Comparison of ENCODE assay signal across 15 mouse cellular contexts in the genomic region with DNA sequence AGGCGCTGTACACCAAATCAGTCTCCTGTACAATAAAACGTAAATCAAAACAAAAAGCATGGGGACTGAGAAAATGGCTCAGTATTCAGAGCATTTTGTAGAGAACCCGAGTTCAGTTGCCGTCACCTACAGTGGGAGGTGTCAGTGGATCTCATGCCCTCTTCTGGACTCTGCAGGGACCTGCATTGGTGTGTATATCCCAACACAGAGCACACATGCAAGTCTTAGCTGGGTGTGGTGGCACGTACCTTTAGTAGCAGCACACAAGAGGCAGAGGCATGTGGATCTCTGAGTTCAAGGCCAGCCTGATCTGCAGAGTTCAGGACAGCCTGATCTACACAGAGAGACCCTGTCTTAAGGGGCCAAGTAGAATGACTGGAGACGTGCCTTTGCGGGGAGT. TPM values are rescaled to one million over a fixed set of nuclear protein-coding genes. Genes with fewer than 3 reads are reported as not detected.
DNase-seq lines count a peak whose midpoint lies in the region; ATAC-seq and TF ChIP-seq lines count a peak whose summit lies in the region.
"Had no signal": no experiment of that assay in that cellular context is flagged by ENCODE, and none has a peak within 500 bp of the region (broad histone marks: within the 10 kb centered on the region; RNA-seq: fewer than 3 reads in every experiment).

No protein-coding gene starts in this region.

- H3K27me3 ChIP-seq in heart, embryonic 12.5 days (replicated peaks), result no peaks in the 10 kb centered on the region
- no peaks in the 10 kb centered on the region for H3K27me3 ChIP-seq in intestine, postnatal 0 days (replicated peaks; ENCODE audit: control insufficient read depth, insufficient read depth, low read length)
- no peaks in the 10 kb centered on the region for H3K27me3 ChIP-seq in intestine, embryonic 15.5 days (replicated peaks)
- no peaks in the 10 kb centered on the region for H3K27me3 ChIP-seq in neural tube, embryonic 15.5 days (replicated peaks)
- H3K27me3 ChIP-seq: kidney, embryonic 15.5 days; liver, embryonic 12.5 days had no signal

- H3K9ac ChIP-seq in heart, embryonic 12.5 days, result no peak overlapping the region; the same call in 1 of the 2 replicates
- no peak overlapping the region for H3K9ac ChIP-seq in intestine, postnatal 0 days (ENCODE audit: low read depth, low read length)
- no peak overlapping the region for H3K9ac ChIP-seq in intestine, embryonic 15.5 days
- no peak overlapping the region for H3K9ac ChIP-seq in neural tube, embryonic 15.5 days (replicated peaks)
- H3K9ac ChIP-seq: kidney, embryonic 15.5 days; liver, embryonic 12.5 days had no signal

- H3K4me3 ChIP-seq in heart, embryonic 12.5 days, result no peak overlapping the region
- no peak overlapping the region for H3K4me3 ChIP-seq in intestine, postnatal 0 days (ENCODE audit: low read depth, low read length)
- H3K4me3 ChIP-seq in intestine, embryonic 15.5 days (replicated peaks), result no peak overlapping the region
- no peak overlapping the region for H3K4me3 ChIP-seq in neural tube, embryonic 15.5 days (replicated peaks)
- H3K4me3 ChIP-seq: kidney, embryonic 15.5 days; limb, embryonic 10.5 days; liver, embryonic 12.5 days had no signal

- peak overlapping the region; percentile 90 for H3K27ac ChIP-seq in heart, embryonic 12.5 days (ENCODE audit: poor library complexity, severe bottlenecking)
- H3K27ac ChIP-seq in intestine, postnatal 0 days (ENCODE audit: low read depth, low read length), result no peak overlapping the region; the same call in 1 of the 2 replicates
- H3K27ac ChIP-seq in intestine, embryonic 15.5 days, result no peak overlapping the region; the same call in 1 of the 2 replicates
- H3K27ac ChIP-seq in neural tube, embryonic 15.5 days (replicated peaks), result 0 out of 2 replicates have a peak overlapping the region, but pooled peaks have one; percentile 9
- H3K27ac ChIP-seq: kidney, embryonic 15.5 days; limb, embryonic 10.5 days; liver, embryonic 12.5 days had no signal

- TF ChIP-seq CTCF in intestine, postnatal 0 days (IDR thresholded peaks at IDR 0.05; ENCODE audit: low read depth), result 0 out of 2 replicates have a peak, but pooled peaks have one; percentile 3

- H3K4me1 ChIP-seq in heart, embryonic 12.5 days (replicated peaks), result peaks cover 19% of the 10 kb centered on the region
- 0 out of 2 replicates have a peak, but pooled peaks cover 1% of the 10 kb centered on the region for H3K4me1 ChIP-seq in intestine, postnatal 0 days (replicated peaks; ENCODE audit: control insufficient read depth, insufficient read depth, low read length)
- no peaks in the 10 kb centered on the region; the same call in 1 of the 2 replicates for H3K4me1 ChIP-seq in intestine, embryonic 15.5 days (replicated peaks)
- H3K4me1 ChIP-seq in neural tube, embryonic 15.5 days, result peaks cover 11% of the 10 kb centered on the region
- H3K4me1 ChIP-seq: limb, embryonic 10.5 days had no signal

- no peak for DNase-seq in heart, adult 9 months (ENCODE audit: low spot score in 2 of 2)
- peak; percentile 52 for DNase-seq in R1 (ENCODE audit: low read depth, low spot score)
- DNase-seq in left cerebral cortex, adult 11 months (ENCODE audit: low spot score), result no peak
- DNase-seq: thymus, adult 18-20 months had no signal

- 91% methylated on average over 7 of the region's 7 CpGs for WGBS in heart, embryonic 12.5 days
- WGBS in intestine, postnatal 0 days, result 89% methylated on average over 7 of the region's 7 CpGs
- WGBS in intestine, embryonic 15.5 days, result 90% methylated on average over 7 of the region's 7 CpGs
- WGBS in neural tube, embryonic 15.5 days, result 80% methylated on average over 7 of the region's 7 CpGs

- H3K9me3 ChIP-seq in heart, embryonic 12.5 days (replicated peaks), result no peaks in the 10 kb centered on the region
- H3K9me3 ChIP-seq in intestine, postnatal 0 days (ENCODE audit: control insufficient read depth), result no peaks in the 10 kb centered on the region
- no peaks in the 10 kb centered on the region for H3K9me3 ChIP-seq in intestine, embryonic 15.5 days
- H3K9me3 ChIP-seq in neural tube, embryonic 15.5 days (replicated peaks), result no peaks in the 10 kb centered on the region
- H3K9me3 ChIP-seq: kidney, embryonic 15.5 days; limb, embryonic 10.5 days; liver, embryonic 12.5 days had no signal

- H3K36me3 ChIP-seq in heart, embryonic 12.5 days, result peaks cover 64% of the 10 kb centered on the region
- H3K36me3 ChIP-seq in intestine, postnatal 0 days (ENCODE audit: control insufficient read depth, insufficient read depth), result peaks cover 58% of the 10 kb centered on the region
- peaks cover 16% of the 10 kb centered on the region; the same call in 1 of the 2 replicates for H3K36me3 ChIP-seq in intestine, embryonic 15.5 days
- H3K36me3 ChIP-seq in neural tube, embryonic 15.5 days, result peaks cover 42% of the 10 kb centered on the region

- no peak overlapping the region for H3K4me2 ChIP-seq in heart, embryonic 12.5 days
- H3K4me2 ChIP-seq in intestine, postnatal 0 days (replicated peaks; ENCODE audit: low read depth), result no peak overlapping the region
- no peak overlapping the region for H3K4me2 ChIP-seq in intestine, embryonic 15.5 days (replicated peaks)
- H3K4me2 ChIP-seq in neural tube, embryonic 15.5 days, result no peak overlapping the region
- H3K4me2 ChIP-seq: kidney, embryonic 15.5 days; liver, embryonic 12.5 days had no signal

- no peak for ATAC-seq in heart, embryonic 12.5 days (ENCODE audit: insufficient number of reproducible peaks, low FRiP score)
- no peak for ATAC-seq in intestine, postnatal 0 days
- ATAC-seq in intestine, embryonic 15.5 days, result no peak
- ATAC-seq in neural tube, embryonic 15.5 days (ENCODE audit: low FRiP score), result no peak
- ATAC-seq: activated CD4-positive, CD25-positive, alpha-beta regulatory T cell, adult 4 months; inflammation-experienced regulatory T-cells, adult 6 months; liver, embryonic 12.5 days had no signal

RNA-seq across cellular contexts. Expression of gene Pan2, which starts 6.5 kb away (rescaled TPM):
- polyA plus RNA-seq in heart, embryonic 12.5 days (2016; fragmentation: Nextera tagmentation; extraction: Ambion mirVana), result 30.0 and 31.7 TPM in 2 replicates
- 11.5 and 14.0 TPM in 2 replicates for polyA plus RNA-seq in intestine, postnatal 0 days (2015; fragmentation: Nextera tagmentation; extraction: Ambion mirVana)
- 26.2 TPM in 2 replicates for polyA plus RNA-seq in intestine, embryonic 15.5 days (2015; fragmentation: Nextera tagmentation; extraction: Ambion mirVana)
- 17.4 and 20.7 TPM in 2 replicates for polyA plus RNA-seq in neural tube, embryonic 15.5 days (2015; fragmentation: Nextera tagmentation; extraction: Ambion mirVana)

RNA-seq across cellular contexts. Expression of gene Il23a, which starts 11.1 kb away (rescaled TPM):
- 1.2 and 1.8 TPM in 2 replicates for polyA plus RNA-seq in heart, embryonic 12.5 days (2016; fragmentation: Nextera tagmentation; extraction: Ambion mirVana)
- polyA plus RNA-seq in intestine, postnatal 0 days (2015; fragmentation: Nextera tagmentation; extraction: Ambion mirVana), result 0.22 and 0.46 TPM in 2 replicates
- 0.21 and 0.31 TPM in 2 replicates for polyA plus RNA-seq in intestine, embryonic 15.5 days (2015; fragmentation: Nextera tagmentation; extraction: Ambion mirVana)
- polyA plus RNA-seq in neural tube, embryonic 15.5 days (2015; fragmentation: Nextera tagmentation; extraction: Ambion mirVana), result 0.32 and 0.37 TPM in 2 replicates
- polyA plus RNA-seq: activated CD4-positive, CD25-positive, alpha-beta regulatory T cell, adult 4 months; forebrain, embryonic 11.5 days; inflammation-experienced regulatory T-cells, adult 6 months; limb, embryonic 10.5 days; liver, embryonic 12.5 days; urinary bladder, adult 2 months had no signal

RNA-seq across cellular contexts. Expression of gene Cnpy2, which starts 12.6 kb away (rescaled TPM):
- 201 and 209 TPM in 2 replicates for polyA plus RNA-seq in heart, embryonic 12.5 days (2016; fragmentation: Nextera tagmentation; extraction: Ambion mirVana)
- polyA plus RNA-seq in intestine, postnatal 0 days (2015; fragmentation: Nextera tagmentation; extraction: Ambion mirVana), result 254 and 273 TPM in 2 replicates
- 303 and 328 TPM in 2 replicates for polyA plus RNA-seq in intestine, embryonic 15.5 days (2015; fragmentation: Nextera tagmentation; extraction: Ambion mirVana)
- polyA plus RNA-seq in neural tube, embryonic 15.5 days (2015; fragmentation: Nextera tagmentation; extraction: Ambion mirVana), result 201 and 221 TPM in 2 replicates

RNA-seq across cellular contexts. Expression of gene Cs, which starts 27.9 kb away (rescaled TPM):
- polyA plus RNA-seq in heart, embryonic 12.5 days (2016; fragmentation: Nextera tagmentation; extraction: Ambion mirVana), result 418 and 430 TPM in 2 replicates
- polyA plus RNA-seq in intestine, postnatal 0 days (2015; fragmentation: Nextera tagmentation; extraction: Ambion mirVana), result 248 and 266 TPM in 2 replicates
- 269 and 282 TPM in 2 replicates for polyA plus RNA-seq in intestine, embryonic 15.5 days (2015; fragmentation: Nextera tagmentation; extraction: Ambion mirVana)
- polyA plus RNA-seq in neural tube, embryonic 15.5 days (2015; fragmentation: Nextera tagmentation; extraction: Ambion mirVana), result 268 and 273 TPM in 2 replicates

RNA-seq across cellular contexts. Expression of gene Stat2, which starts 39.3 kb away (rescaled TPM):
- 11.2 and 12.2 TPM in 2 replicates for polyA plus RNA-seq in heart, embryonic 12.5 days (2016; fragmentation: Nextera tagmentation; extraction: Ambion mirVana)
- 23.2 and 26.7 TPM in 2 replicates for polyA plus RNA-seq in intestine, postnatal 0 days (2015; fragmentation: Nextera tagmentation; extraction: Ambion mirVana)
- polyA plus RNA-seq in intestine, embryonic 15.5 days (2015; fragmentation: Nextera tagmentation; extraction: Ambion mirVana), result 15.1 and 15.4 TPM in 2 replicates
- polyA plus RNA-seq in neural tube, embryonic 15.5 days (2015; fragmentation: Nextera tagmentation; extraction: Ambion mirVana), result 18.9 and 24.5 TPM in 2 replicates

Comparison
In these comparisons a context has a peak if more than half of its experiments do, and no peak if none do; other contexts are left out.
1. H3K27ac ChIP-seq: peak in heart, embryonic 12.5 days (single experiment) and neural tube, embryonic 15.5 days (single experiment); none in intestine, postnatal 0 days (single experiment) and intestine, embryonic 15.5 days (single experiment).